Mouse (Mus musculus) testis, adult 2 months (tissue): ENCODE data around the gene Col19a1. TPM values are rescaled to one million over a fixed set of nuclear protein-coding genes. Genes with fewer than 3 reads are reported as not detected.
A peak's percentile ranks its signal among the peaks of the same experiment; 100 is the strongest.

ENCODE experiments used
- H3K27ac ChIP-seq: fragments of 200-500 bp; 2 replicates; pipeline ENCODE4 v1.5.1; 2012; ENCODE audit warnings: low read depth, low read length; ENCODE audit not compliant: control insufficient read depth, insufficient read depth
- H3K27me3 ChIP-seq: fragments of 200-500 bp; 2 replicates; pipeline ENCODE4 v1.6.1; 2012; ENCODE audit warnings: mild to moderate bottlenecking, low read length, moderate library complexity; ENCODE audit not compliant: control insufficient read depth, insufficient read depth
- H3K36me3 ChIP-seq: fragments of 200-500 bp; 2 replicates; pipeline ENCODE4 v1.6.1; 2012; ENCODE audit warnings: mild to moderate bottlenecking, low read length; ENCODE audit not compliant: control insufficient read depth, insufficient read depth
- H3K4me1 ChIP-seq: fragments of 200-500 bp; 2 replicates; pipeline ENCODE4 v1.6.1; 2012; ENCODE audit warnings: low read length; ENCODE audit not compliant: control insufficient read depth, insufficient read depth
- H3K4me3 ChIP-seq: fragments of 200-500 bp; 2 replicates; pipeline ENCODE4 v1.5.1; 2012; ENCODE audit warnings: low read depth, mild to moderate bottlenecking, low read length, moderate library complexity, mixed read lengths; ENCODE audit not compliant: control insufficient read depth
- CTCF ChIP-seq: fragments of 200-500 bp; IDR thresholded peaks from 2 replicates; pipeline ENCODE4 v1.5.1; 2012; ENCODE audit warnings: low read depth, mild to moderate bottlenecking, inconsistent platforms, low read length, moderate library complexity; ENCODE audit not compliant: control insufficient read depth, insufficient read depth, insufficient replicate concordance
- POLR2A ChIP-seq: fragments of 200-500 bp; IDR thresholded peaks from 2 replicates; pipeline ENCODE4 v1.6.1; 2012; ENCODE audit warnings: low read depth, mild to moderate bottlenecking, inconsistent platforms, low read length, moderate library complexity; ENCODE audit not compliant: control insufficient read depth
- polyA plus RNA-seq: library from polyadenylated mRNA; depleted of rRNA; stranded (reverse); fragments of >200 nt; gene quantifications from 2 replicates; pipeline ENCODE4 v1.2.3, GENCODE M21; 2012

Col19a1 gene
- polyA plus RNA-seq, 1 experiment: 0.69 TPM

GRCm38 (mm10) chr1:24461305-24461887 is 125.9 kb downstream of the Col19a1 start:
- H3K36me3 ChIP-seq: no peaks in the 10 kb centered on the region
- TF ChIP-seq CTCF (no peak), POLR2A (no peak)
- H3K4me3 ChIP-seq: no peak overlapping the region
- no peak overlapping the region for H3K27ac ChIP-seq
- H3K4me1 ChIP-seq: no peaks in the 10 kb centered on the region
- H3K27me3 ChIP-seq: no peaks in the 10 kb centered on the region

GRCm38 (mm10) chr1:24458015-24458414 is 129.3 kb downstream of the Col19a1 start:
- H3K27ac ChIP-seq: no peak overlapping the region
- H3K4me1 ChIP-seq: peaks cover 2% of the 10 kb centered on the region; the same call in 1 of the 2 replicates
- H3K4me3 ChIP-seq: no peak overlapping the region
- TF ChIP-seq CTCF (no peak), POLR2A (no peak)
- H3K36me3 ChIP-seq: no peaks in the 10 kb centered on the region
- H3K27me3 ChIP-seq: no peaks in the 10 kb centered on the region

- Histone ChIP-seq H3K4me1 (peaks cover 4% of the 10 kb centered on the region; the same call in 1 of the 2 replicates), H3K4me3 (peak overlapping the region; percentile 34), H3K27me3 (no peaks in the 10 kb centered on the region), H3K36me3 (no peaks in the 10 kb centered on the region), H3K27ac (no peak overlapping the region)
- TF ChIP-seq CTCF (no peak), POLR2A (no peak)
Observed at GRCm38 (mm10) chr1:24452572-24453269, 134.6 kb downstream of the Col19a1 start.

DNA sequence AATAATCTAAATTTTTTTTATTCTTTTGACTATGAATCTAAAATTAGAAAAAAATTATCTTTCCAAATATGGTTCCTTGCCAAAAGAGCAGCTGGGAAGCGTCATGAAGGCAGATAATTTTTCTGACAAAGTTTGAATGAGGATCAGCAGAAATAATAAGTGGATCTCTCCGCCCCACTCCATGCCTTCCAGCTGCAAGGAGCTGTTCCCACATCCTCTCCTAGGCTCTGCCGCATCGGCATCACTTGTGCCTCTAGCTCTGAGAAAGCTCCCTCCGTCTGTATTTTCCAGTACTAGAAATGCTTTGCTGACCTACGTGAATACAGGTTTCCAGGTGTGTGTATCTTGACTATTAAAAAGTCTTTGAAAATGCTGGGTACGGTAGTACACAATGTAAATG is 135.1 kb downstream of the Col19a1 start:
- peak overlapping the region; percentile 33 for H3K4me3 ChIP-seq
- TF ChIP-seq CTCF: no peak
- TF ChIP-seq POLR2A: no peak
- peaks cover 4% of the 10 kb centered on the region; the same call in 1 of the 2 replicates for H3K4me1 ChIP-seq
- H3K27me3 ChIP-seq: no peaks in the 10 kb centered on the region
- no peak overlapping the region for H3K27ac ChIP-seq
- no peaks in the 10 kb centered on the region for H3K36me3 ChIP-seq

DNA sequence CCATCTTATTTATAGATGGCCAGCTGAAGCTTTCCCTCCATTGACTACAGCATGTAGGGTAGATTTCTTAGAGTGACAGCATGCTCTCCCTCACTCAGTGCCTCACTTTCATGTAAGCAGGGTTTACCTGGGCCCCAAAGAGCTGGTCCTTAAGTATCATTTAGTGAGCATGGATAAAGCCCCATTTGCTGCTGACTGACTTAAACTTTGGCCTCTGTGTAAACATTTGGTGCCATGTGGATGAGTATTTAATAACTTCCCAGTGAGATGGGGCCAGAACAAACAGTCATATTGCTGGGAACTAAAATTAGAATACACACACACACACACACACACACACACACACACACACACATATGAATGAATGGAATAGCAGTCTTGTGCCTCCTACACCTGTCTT is 149.8 kb downstream of the Col19a1 start:
- no peaks in the 10 kb centered on the region for H3K36me3 ChIP-seq
- H3K27ac ChIP-seq: no peak overlapping the region
- H3K4me3 ChIP-seq: no peak overlapping the region
- no peaks in the 10 kb centered on the region for H3K27me3 ChIP-seq
- no peaks in the 10 kb centered on the region for H3K4me1 ChIP-seq
- TF ChIP-seq POLR2A (no peak), CTCF (no peak)

DNA sequence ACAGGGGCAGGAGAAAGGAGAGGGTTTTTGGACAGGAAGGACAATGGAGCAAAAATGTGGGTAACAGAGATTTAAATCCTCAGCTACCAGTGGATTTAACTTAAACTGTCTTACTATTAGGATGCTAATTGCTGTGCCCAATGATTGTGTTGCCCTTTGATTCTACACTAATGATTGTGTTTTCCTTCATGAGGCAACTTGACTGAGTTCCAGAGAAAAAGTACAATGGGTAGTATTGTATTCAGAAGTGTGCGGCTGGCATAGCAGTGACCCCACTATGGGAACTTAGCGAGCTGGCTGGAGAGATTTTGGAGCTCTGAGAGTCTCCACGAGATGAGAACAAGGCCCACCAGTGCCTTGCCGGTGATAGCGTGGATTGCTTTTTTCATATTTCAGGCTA is 159.0 kb downstream of the Col19a1 start:
- Histone ChIP-seq H3K27ac (no peak overlapping the region), H3K36me3 (no peaks in the 10 kb centered on the region), H3K4me3 (no peak overlapping the region), H3K4me1 (no peaks in the 10 kb centered on the region), H3K27me3 (no peaks in the 10 kb centered on the region)
- TF ChIP-seq POLR2A (no peak), CTCF (no peak)

DNA sequence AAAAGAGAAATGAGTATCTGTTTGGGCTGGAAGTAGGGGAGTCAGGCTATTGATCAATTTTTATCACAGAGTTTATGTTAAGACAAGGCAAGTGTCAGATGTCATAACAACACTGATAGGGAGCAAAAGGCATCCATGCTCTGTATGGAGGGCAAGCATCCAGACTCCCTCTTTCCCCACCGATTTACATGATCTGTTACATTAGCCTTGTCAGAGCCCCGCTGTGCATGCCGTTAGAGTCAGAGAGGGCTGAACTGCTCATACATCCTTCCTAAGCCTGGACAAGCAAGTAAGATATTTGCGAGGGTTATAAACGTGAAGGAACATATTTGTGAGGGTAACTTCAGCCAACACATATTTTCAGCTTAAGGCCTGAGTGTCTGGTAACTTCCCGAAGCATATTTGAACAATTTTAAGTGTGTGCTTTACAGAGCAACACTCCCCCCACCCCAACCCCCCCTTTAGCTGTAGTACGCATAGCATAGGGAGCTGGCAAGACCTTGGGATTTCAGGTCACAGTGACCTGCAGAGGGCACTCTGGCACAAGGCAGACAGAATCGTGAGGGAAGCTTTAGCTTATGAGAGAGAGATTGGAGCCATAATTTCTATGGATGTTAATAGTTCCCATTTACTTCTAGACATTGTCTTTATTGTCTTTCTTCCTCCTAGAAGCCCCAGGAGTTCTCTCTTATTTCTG is 209.0 kb downstream of the Col19a1 start:
- no peak overlapping the region for H3K27ac ChIP-seq
- H3K4me3 ChIP-seq: no peak overlapping the region
- H3K36me3 ChIP-seq: no peaks in the 10 kb centered on the region
- H3K4me1 ChIP-seq: no peaks in the 10 kb centered on the region
- TF ChIP-seq CTCF (peak; percentile 28; the same call in 1 of the 2 replicates), POLR2A (no peak)
- no peaks in the 10 kb centered on the region for H3K27me3 ChIP-seq
